Mouse (Mus musculus) cerebellum, adult 2 months (tissue): ENCODE results near the gene Ssr1. TPM values are rescaled to one million over a fixed set of nuclear protein-coding genes. Genes with fewer than 3 reads are reported as not detected.

ENCODE experiments used
- DNase-seq, 2 experiments: peaks; one replicate each; pipeline ENCODE4 v3.0.0; 2021
- H3K27ac ChIP-seq: fragments of 200-500 bp; 2 replicates; pipeline ENCODE4 v1.5.1; 2012; ENCODE audit warnings: low read length, control low read depth, inconsistent platforms; ENCODE audit not compliant: insufficient read depth
- H3K27me3 ChIP-seq: fragments of 200-500 bp; 2 replicates; pipeline ENCODE4 v1.6.1; 2012; ENCODE audit warnings: inconsistent platforms, mild to moderate bottlenecking, low read length, moderate library complexity; ENCODE audit not compliant: control insufficient read depth, insufficient read depth
- H3K4me1 ChIP-seq: fragments of 200-500 bp; 2 replicates; pipeline ENCODE4 v1.6.1; 2011; ENCODE audit warnings: low read length; ENCODE audit not compliant: control insufficient read depth, insufficient read depth
- H3K4me3 ChIP-seq: fragments of 200-500 bp; replicated peaks from 2 replicates; pipeline ENCODE3; 2011; ENCODE audit warnings: mild to moderate bottlenecking, low read depth, low read length, control low read depth; ENCODE audit not compliant: insufficient read depth
- CTCF ChIP-seq: fragments of 200-500 bp; IDR thresholded peaks from 2 replicates; pipeline ENCODE4 v1.5.1; 2011; ENCODE audit warnings: low read depth, mild to moderate bottlenecking, control low read depth, low read length, moderate library complexity, borderline replicate concordance; ENCODE audit not compliant: insufficient read depth
- POLR2A ChIP-seq: fragments of 200-500 bp; IDR thresholded peaks from 2 replicates; pipeline ENCODE4 v1.6.1; 2011; ENCODE audit warnings: low read length, control low read depth, borderline replicate concordance; ENCODE audit not compliant: insufficient read depth
- WGBS: fragments of 180-500 bp; shearing (Covaris S2); methylation state at CpG from one replicate; pipeline ENCODE4 v1.1.7; 2018; 5-methylcytosine and 5-hydroxymethylcytosine counted together
- polyA plus RNA-seq: library from polyadenylated mRNA; depleted of rRNA; stranded (reverse); fragments of >200 nt; gene quantifications from 2 replicates; pipeline ENCODE4 v1.2.3, GENCODE M21; 2012

Ssr1 gene
- polyA plus RNA-seq, 1 experiment: 29.7 TPM

GRCm38 (mm10) chr13:37941138-37941645, 52.8 kb downstream of the Ssr1 start:
- Histone ChIP-seq H3K4me1 (no peaks in the 10 kb centered on the region), H3K27ac (no peak overlapping the region), H3K4me3 (no peak overlapping the region), H3K27me3 (no peaks in the 10 kb centered on the region)
- TF ChIP-seq CTCF (no peak), POLR2A (no peak)
- DNase-seq: no peak
- 84% methylated on average over 5 of the region's 5 CpGs for WGBS

- Histone ChIP-seq H3K4me1 (no peaks in the 10 kb centered on the region), H3K27ac (no peak overlapping the region), H3K27me3 (no peaks in the 10 kb centered on the region), H3K4me3 (no peak overlapping the region)
- WGBS: 45% methylated on average over 5 of the region's 5 CpGs
- TF ChIP-seq CTCF (no peak), POLR2A (no peak)
- DNase-seq: no peak
Measured at GRCm38 (mm10) chr13:37940649-37941048, 53.4 kb downstream of the Ssr1 start.

GRCm38 (mm10) chr13:37940167-37940566, 53.9 kb downstream of the Ssr1 start:
- TF ChIP-seq POLR2A (no peak), CTCF (no peak)
- Histone ChIP-seq H3K4me1 (no peaks in the 10 kb centered on the region), H3K4me3 (no peak overlapping the region), H3K27me3 (no peaks in the 10 kb centered on the region), H3K27ac (no peak overlapping the region)
- DNase-seq: no peak
- WGBS: 88% methylated on average over 2 of the region's 2 CpGs

- H3K27ac ChIP-seq: no peak overlapping the region
- H3K27me3 ChIP-seq: no peaks in the 10 kb centered on the region
- DNase-seq: no peak
- 90% methylated on average over 3 of the region's 3 CpGs for WGBS
- no peaks in the 10 kb centered on the region for H3K4me1 ChIP-seq
- H3K4me3 ChIP-seq: no peak overlapping the region
- no peak for TF ChIP-seq CTCF
- TF ChIP-seq POLR2A: no peak
Measured at GRCm38 (mm10) chr13:37936351-37936750, 57.7 kb downstream of the Ssr1 start.

GRCm38 (mm10) chr13:37934920-37935319, 59.1 kb downstream of the Ssr1 start:
- no peak for DNase-seq
- Histone ChIP-seq H3K4me3 (no peak overlapping the region), H3K27me3 (no peaks in the 10 kb centered on the region), H3K27ac (no peak overlapping the region), H3K4me1 (no peaks in the 10 kb centered on the region)
- TF ChIP-seq POLR2A (no peak), CTCF (no peak)
- WGBS: 45% methylated on average over 8 of the region's 8 CpGs

GRCm38 (mm10) chr13:37934075-37934474, 59.9 kb downstream of the Ssr1 start:
- Histone ChIP-seq H3K4me3 (no peak overlapping the region), H3K27ac (no peak overlapping the region), H3K4me1 (no peaks in the 10 kb centered on the region), H3K27me3 (no peaks in the 10 kb centered on the region)
- no peak for DNase-seq
- TF ChIP-seq POLR2A (no peak), CTCF (no peak)
- whole genome bisulfite sequencing: 49% methylated on average over 4 of the region's 4 CpGs

- no peak overlapping the region for H3K27ac ChIP-seq
- 66% methylated on average over 27 of the region's 27 CpGs for WGBS
- no peak for DNase-seq
- H3K4me3 ChIP-seq: no peak overlapping the region
- no peak for TF ChIP-seq CTCF
- no peak for TF ChIP-seq POLR2A
- H3K4me1 ChIP-seq: no peaks in the 10 kb centered on the region
- no peaks in the 10 kb centered on the region for H3K27me3 ChIP-seq
Measured at GRCm38 (mm10) chr13:37931210-37931922, 62.7 kb downstream of the Ssr1 start.

- no peak for DNase-seq
- WGBS: 92% methylated on average over 23 of the region's 23 CpGs
- no peak overlapping the region for H3K4me3 ChIP-seq
- no peaks in the 10 kb centered on the region for H3K27me3 ChIP-seq
- TF ChIP-seq CTCF (no peak), POLR2A (no peak)
- H3K4me1 ChIP-seq: no peaks in the 10 kb centered on the region
- H3K27ac ChIP-seq: no peak overlapping the region
Measured at GRCm38 (mm10) chr13:37930621-37931020, 63.4 kb downstream of the Ssr1 start.
